Mouse (Mus musculus): ENCODE results near the gene Adh4. TPM values are rescaled to one million over a fixed set of nuclear protein-coding genes. Genes with fewer than 3 reads are reported as not detected.

Gene Adh4
- polyA plus RNA-seq, 1 experiment from 2014 or later: not detected

- Histone ChIP-seq H3K36me3 (ENCODE audit: control insufficient read depth, insufficient read depth, low read length) (peaks cover 89% of the 10 kb centered on the region), H3K9ac (ENCODE audit: low read length) (no peak overlapping the region), H3K4me3 (ENCODE audit: low read depth, low read length) (no peak overlapping the region), H3K4me2 (ENCODE audit: low read length) (no peak overlapping the region), H3K9me3 (ENCODE audit: control insufficient read depth, low read length) (no peaks in the 10 kb centered on the region), H3K4me1 (replicated peaks; ENCODE audit: control insufficient read depth, insufficient read depth, low read length) (no peaks in the 10 kb centered on the region), H3K27me3 (replicated peaks; ENCODE audit: control insufficient read depth, insufficient read depth, low read length) (no peaks in the 10 kb centered on the region), H3K27ac (ENCODE audit: low read depth) (no peak overlapping the region)
- WGBS: 88% methylated on average over 3 of the region's 3 CpGs
- no peak for DNase-seq (ENCODE audit: low spot score)
- no peak for ATAC-seq (replicated peaks; ENCODE audit: low FRiP score, low TSS enrichment, low read depth)
Observed at GRCm38 (mm10) chr3:138471066-138471465, 55.8 kb downstream of the Adh4 start.

GRCm38 (mm10) chr3:138479489-138479888, 64.2 kb downstream of the Adh4 start:
- H3K36me3 ChIP-seq (ENCODE audit: control insufficient read depth, insufficient read depth, low read length): peaks cover 49% of the 10 kb centered on the region
- H3K27me3 ChIP-seq (replicated peaks; ENCODE audit: control insufficient read depth, insufficient read depth, low read length): no peaks in the 10 kb centered on the region
- H3K4me3 ChIP-seq (ENCODE audit: low read depth, low read length): no peak overlapping the region
- ATAC-seq (replicated peaks; ENCODE audit: low FRiP score, low TSS enrichment, low read depth) (no peak), DNase-seq (ENCODE audit: low spot score) (no peak)
- H3K27ac ChIP-seq (ENCODE audit: low read depth): no peak overlapping the region
- H3K4me2 ChIP-seq (ENCODE audit: low read length): no peak overlapping the region
- no peak overlapping the region for H3K9ac ChIP-seq (ENCODE audit: low read length)
- H3K9me3 ChIP-seq (ENCODE audit: control insufficient read depth, low read length): no peaks in the 10 kb centered on the region
- WGBS: 94% methylated on average over 8 of the region's 8 CpGs
- H3K4me1 ChIP-seq (replicated peaks; ENCODE audit: control insufficient read depth, insufficient read depth, low read length): no peaks in the 10 kb centered on the region

Other genes starting within 250 kb of the Adh4 start
- gene 4930579F01Rik, start 221.6 kb upstream of the Adh4 start, polyA plus RNA-seq (2014; fragmentation: Nextera tagmentation; extraction: Ambion mirVana): 0.30 TPM in 1 of 2 replicates, not detected in the other
- not detected in 2 replicates for gene Adh7, start 197.7 kb upstream of the Adh4 start, polyA plus RNA-seq (2014; fragmentation: Nextera tagmentation; extraction: Ambion mirVana)
- 14.9 and 22.9 TPM in 2 replicates for gene Adh1, start 154.5 kb upstream of the Adh4 start, polyA plus RNA-seq (2014; fragmentation: Nextera tagmentation; extraction: Ambion mirVana)
- 0.31 TPM in 2 replicates for gene Adh6a, start 102.2 kb upstream of the Adh4 start, polyA plus RNA-seq (2014; fragmentation: Nextera tagmentation; extraction: Ambion mirVana)
- 0.11 TPM in 1 of 2 replicates, not detected in the other for gene Adh6b, start 73.7 kb upstream of the Adh4 start, polyA plus RNA-seq (2014; fragmentation: Nextera tagmentation; extraction: Ambion mirVana)
- 207 and 228 TPM in 2 replicates for gene Adh5, start 27.6 kb downstream of the Adh4 start, polyA plus RNA-seq (2014; fragmentation: Nextera tagmentation; extraction: Ambion mirVana)
- gene Metap1, start 74.0 kb downstream of the Adh4 start, polyA plus RNA-seq (2014; fragmentation: Nextera tagmentation; extraction: Ambion mirVana): 63.5 and 63.8 TPM in 2 replicates
- 345 and 370 TPM in 2 replicates for gene Eif4e, start 110.7 kb downstream of the Adh4 start, polyA plus RNA-seq (2014; fragmentation: Nextera tagmentation; extraction: Ambion mirVana)

Measured in intestine, embryonic 14.5 days (tissue).